In the genomic region with DNA sequence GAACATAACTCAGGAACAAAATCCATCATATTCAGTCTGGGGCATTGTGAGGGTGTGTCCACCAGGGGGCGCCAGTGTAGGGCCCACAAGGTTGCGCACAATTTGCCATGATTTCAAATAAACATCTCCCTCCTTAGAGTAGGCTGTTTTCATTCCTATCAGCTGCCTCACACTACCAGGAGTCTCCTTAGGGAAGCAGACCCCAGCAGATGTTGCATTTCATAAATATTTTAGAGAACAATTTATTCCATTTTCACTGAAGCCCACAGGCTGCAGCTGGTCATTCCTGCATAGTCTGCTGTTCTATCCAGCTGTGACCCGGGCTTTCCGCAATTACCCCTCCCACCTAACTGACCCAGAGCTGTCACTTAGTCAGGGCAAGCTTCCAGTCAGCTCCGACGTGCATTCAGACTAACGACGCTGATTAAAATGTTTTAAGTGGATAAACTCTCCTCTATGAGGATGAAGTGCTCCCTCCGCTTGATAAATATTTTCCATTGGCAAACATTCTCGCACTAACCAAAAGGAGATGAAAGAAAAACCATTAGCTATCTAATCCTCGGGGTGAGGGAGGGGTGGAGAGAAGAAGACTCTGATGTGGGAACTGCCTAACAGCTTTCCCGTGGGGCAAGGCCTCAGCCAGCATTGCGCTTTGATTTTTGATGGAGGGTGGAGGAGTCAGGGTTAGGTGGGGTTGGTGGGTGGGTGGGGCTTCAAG, we compare ENCODE assay signal across 9 mouse cellular contexts.
DNase-seq lines count a peak whose midpoint lies in the region; ATAC-seq and TF ChIP-seq lines count a peak whose summit lies in the region.
"Had no signal": no experiment of that assay in that cellular context is flagged by ENCODE, and none has a peak within 500 bp of the region (broad histone marks: within the 10 kb centered on the region; RNA-seq: fewer than 3 reads in every experiment).

No protein-coding gene starts in this region.

- no peaks in the 10 kb centered on the region for H3K4me1 ChIP-seq in testis, adult 2 months (ENCODE audit: control insufficient read depth, insufficient read depth, low read length)
- H3K4me1 ChIP-seq in kidney, adult 2 months (ENCODE audit: control insufficient read depth, insufficient read depth, low read length), result no peaks in the 10 kb centered on the region
- H3K4me1 ChIP-seq in stomach, embryonic 16.5 days (ENCODE audit: control insufficient read depth, insufficient read depth, low read length), result no peaks in the 10 kb centered on the region

- no peak for TF ChIP-seq POLR2A in testis, adult 2 months (IDR thresholded peaks at IDR 0.05; ENCODE audit: control insufficient read depth, low read depth, low read length)
- TF ChIP-seq POLR2A in kidney, adult 2 months (IDR thresholded peaks at IDR 0.05; ENCODE audit: low read depth, low read length), result no peak

- 19% methylated on average over 13 of the region's 13 CpGs for WGBS in kidney, adult 2 months
- 6% methylated on average over 13 of the region's 13 CpGs for WGBS in stomach, embryonic 16.5 days

- no peak overlapping the region for H3K4me2 ChIP-seq in stomach, embryonic 16.5 days (ENCODE audit: low read depth, low read length)

- ATAC-seq in stomach, embryonic 16.5 days (ENCODE audit: insufficient read depth, low FRiP score), result peak; percentile 93

- intact Hi-C loops in gastrocnemius, postnatal 36 days (cut with DNase I), result loop anchor here (2.0 kb wide), 1 partner anchor 58 kb away; no protein-coding TSS in a partner anchor

- no peak for DNase-seq in testis, postnatal 14 days (ENCODE audit: low spot score)
- peak; percentile 32 for DNase-seq in cerebellum, adult 8-10 months
- peak; percentile 26 to 38 for DNase-seq in gastrocnemius, postnatal 36 days
- peak; percentile 18 for DNase-seq in kidney, adult 2 months
- DNase-seq in lung, postnatal 4 days, result peak; percentile 35 to 71
- DNase-seq in right cerebral cortex, postnatal 25 days, result no peak

- no peak overlapping the region for H3K9ac ChIP-seq in stomach, embryonic 16.5 days (ENCODE audit: low read length)

- peak; percentile 94 for TF ChIP-seq CTCF in testis, adult 2 months (IDR thresholded peaks at IDR 0.05; ENCODE audit: control insufficient read depth, insufficient read depth, insufficient replicate concordance, low read depth, low read length)
- TF ChIP-seq CTCF in kidney, adult 2 months (conservative IDR thresholded peaks at IDR 0.05; ENCODE audit: insufficient read depth, insufficient read length, low read depth, low read length), result peak; percentile 74

- H3K27me3 ChIP-seq in testis, adult 2 months (ENCODE audit: control insufficient read depth, insufficient read depth, low read length), result no peaks in the 10 kb centered on the region
- no peaks in the 10 kb centered on the region for H3K27me3 ChIP-seq in kidney, adult 2 months (replicated peaks; ENCODE audit: control insufficient read depth, insufficient read depth, low read length)
- no peaks in the 10 kb centered on the region for H3K27me3 ChIP-seq in stomach, embryonic 16.5 days (ENCODE audit: control insufficient read depth, insufficient read depth, low read length)

- H3K9me3 ChIP-seq in stomach, embryonic 16.5 days (replicated peaks; ENCODE audit: control insufficient read depth, low read length), result peaks cover 9% of the 10 kb centered on the region; the same call in 1 of the 2 replicates

- no peak overlapping the region for H3K4me3 ChIP-seq in testis, adult 2 months (ENCODE audit: control insufficient read depth, low read depth, low read length)
- H3K4me3 ChIP-seq in kidney, adult 2 months (ENCODE audit: insufficient read depth, low read depth, low read length), result no peak overlapping the region
- H3K4me3 ChIP-seq in stomach, embryonic 16.5 days (replicated peaks; ENCODE audit: low read length), result no peak overlapping the region
- H3K4me3 ChIP-seq: erythroblast, embryonic 14.5 days had no signal

- H3K36me3 ChIP-seq in testis, adult 2 months (ENCODE audit: control insufficient read depth, insufficient read depth, low read length), result no peaks in the 10 kb centered on the region
- H3K36me3 ChIP-seq in kidney, adult 2 months (ENCODE audit: control insufficient read depth, insufficient read depth, low read length), result no peaks in the 10 kb centered on the region
- H3K36me3 ChIP-seq in stomach, embryonic 16.5 days (ENCODE audit: control insufficient read depth, insufficient read depth, low read length), result no peaks in the 10 kb centered on the region

- no peak overlapping the region for H3K27ac ChIP-seq in testis, adult 2 months (ENCODE audit: control insufficient read depth, insufficient read depth, low read depth, low read length)
- H3K27ac ChIP-seq in kidney, adult 2 months (ENCODE audit: insufficient read depth, low read depth, low read length), result no peak overlapping the region
- peak overlapping the region; percentile 5 for H3K27ac ChIP-seq in stomach, embryonic 16.5 days (ENCODE audit: low read length)

Comparison
In these comparisons a context has a peak if more than half of its experiments do, and no peak if none do; other contexts are left out.
1. DNase-seq: peak in cerebellum, adult 8-10 months (single experiment), gastrocnemius, postnatal 36 days (2 of 2), kidney, adult 2 months (single experiment) and lung, postnatal 4 days (2 of 2); none in testis, postnatal 14 days (single experiment) and right cerebral cortex, postnatal 25 days (single experiment).